Mouse (Mus musculus): ENCODE measurements around the gene Rab21.

GRCm38 (mm10) chr10:115329010-115329530 lies 13.7 kb upstream of the Rab21 start:
- TF ChIP-seq POLR2A (IDR thresholded peaks at IDR 0.05; ENCODE audit: insufficient read length, low read depth) (no peak), CEBPB (IDR thresholded peaks at IDR 0.05; ENCODE audit: insufficient read depth, poor library complexity, severe bottlenecking) (no peak)
